Mouse (Mus musculus): ENCODE measurements around the gene Il1rapl2. TPM values are rescaled to one million over a fixed set of nuclear protein-coding genes. Genes with fewer than 3 reads are reported as not detected.
"Not testable (repeated sequence)": the region's sequence is repeated elsewhere in the genome, so short reads cannot be mapped to it uniquely, and the experiment has no call there.

Gene Il1rapl2
- polyA plus RNA-seq, 1 experiment: not detected

GRCm38 (mm10) chrX:138103954-138104353 is 533.5 kb downstream of the Il1rapl2 start:
- TF ChIP-seq CTCF (IDR thresholded peaks at IDR 0.05; ENCODE audit: extremely low read depth, insufficient read depth, insufficient read length, insufficient replicate concordance): no peak
- TF ChIP-seq POLR2A (IDR thresholded peaks at IDR 0.05; ENCODE audit: low read depth, low read length): no peak
- no peaks in the 10 kb centered on the region for H3K36me3 ChIP-seq (ENCODE audit: control insufficient read depth, insufficient read depth, low read length)
- 43% methylated on average over 6 of the region's 6 CpGs for WGBS
- H3K4me3 ChIP-seq (ENCODE audit: extremely low read depth, insufficient read depth, insufficient read length): no peak overlapping the region
- H3K27ac ChIP-seq (ENCODE audit: insufficient read depth, low read length): no peak overlapping the region
- H3K4me1 ChIP-seq (ENCODE audit: control insufficient read depth, insufficient read depth, insufficient read length): no peaks in the 10 kb centered on the region
- DNase-seq (ENCODE audit: low read depth in 1 of 2, low spot score in 2 of 2): no peak
- no peaks in the 10 kb centered on the region for H3K27me3 ChIP-seq (ENCODE audit: control insufficient read depth, insufficient read depth, low read length)

- DNase-seq (ENCODE audit: low read depth in 1 of 2, low spot score in 2 of 2): no peak
- WGBS: 77% methylated on average over 3 of the region's 3 CpGs
- Histone ChIP-seq H3K27ac (ENCODE audit: insufficient read depth, low read length) (no peak overlapping the region), H3K27me3 (ENCODE audit: control insufficient read depth, insufficient read depth, low read length) (no peaks in the 10 kb centered on the region), H3K4me3 (ENCODE audit: extremely low read depth, insufficient read depth, insufficient read length) (no peak overlapping the region), H3K36me3 (ENCODE audit: control insufficient read depth, insufficient read depth, low read length) (no peaks in the 10 kb centered on the region), H3K4me1 (ENCODE audit: control insufficient read depth, insufficient read depth, insufficient read length) (no peaks in the 10 kb centered on the region)
- TF ChIP-seq POLR2A (IDR thresholded peaks at IDR 0.05; ENCODE audit: low read depth, low read length): no peak
- no peak for TF ChIP-seq CTCF (IDR thresholded peaks at IDR 0.05; ENCODE audit: extremely low read depth, insufficient read depth, insufficient read length, insufficient replicate concordance)
Observed at GRCm38 (mm10) chrX:138104668-138105067, 534.3 kb downstream of the Il1rapl2 start.

- Histone ChIP-seq H3K4me1 (ENCODE audit: control insufficient read depth, insufficient read depth, insufficient read length) (no peaks in the 10 kb centered on the region), H3K4me3 (ENCODE audit: extremely low read depth, insufficient read depth, insufficient read length) (no peak overlapping the region), H3K27me3 (ENCODE audit: control insufficient read depth, insufficient read depth, low read length) (no peaks in the 10 kb centered on the region), H3K27ac (ENCODE audit: insufficient read depth, low read length) (no peak overlapping the region), H3K36me3 (ENCODE audit: control insufficient read depth, insufficient read depth, low read length) (no peaks in the 10 kb centered on the region)
- no peak for TF ChIP-seq CTCF (IDR thresholded peaks at IDR 0.05; ENCODE audit: extremely low read depth, insufficient read depth, insufficient read length, insufficient replicate concordance)
- TF ChIP-seq POLR2A (IDR thresholded peaks at IDR 0.05; ENCODE audit: low read depth, low read length): no peak
- whole genome bisulfite sequencing: 14% methylated on average over 3 of the region's 3 CpGs
- DNase-seq (ENCODE audit: low read depth in 1 of 2, low spot score in 2 of 2): no peak
Observed at GRCm38 (mm10) chrX:138170146-138170545, 599.7 kb downstream of the Il1rapl2 start.

- DNase-seq (ENCODE audit: low read depth in 1 of 2, low spot score in 2 of 2): no peak
- Histone ChIP-seq H3K27ac (ENCODE audit: insufficient read depth, low read length) (no peak within 1 kb of the TSS), H3K36me3 (ENCODE audit: control insufficient read depth, insufficient read depth, low read length) (no peaks in the 10 kb centered on the region), H3K27me3 (ENCODE audit: control insufficient read depth, insufficient read depth, low read length) (no peaks in the 10 kb centered on the region), H3K4me1 (ENCODE audit: control insufficient read depth, insufficient read depth, insufficient read length) (no peaks in the 10 kb centered on the region), H3K4me3 (ENCODE audit: extremely low read depth, insufficient read depth, insufficient read length) (no peak within 1 kb of the TSS)
- TF ChIP-seq CTCF (IDR thresholded peaks at IDR 0.05; ENCODE audit: extremely low read depth, insufficient read depth, insufficient read length, insufficient replicate concordance) (no peak), POLR2A (IDR thresholded peaks at IDR 0.05; ENCODE audit: low read depth, low read length) (no peak)
- WGBS: 78% methylated on average over 3 of the region's 3 CpGs
Observed at GRCm38 (mm10) chrX:138209480-138209879, 639.1 kb downstream of the Il1rapl2 start, which contains the start of gene Tex13a. Gene Tex13a (minus strand): TSS chrX:138209580.

- TF ChIP-seq POLR2A (IDR thresholded peaks at IDR 0.05; ENCODE audit: low read depth, low read length) (no peak), CTCF (IDR thresholded peaks at IDR 0.05; ENCODE audit: extremely low read depth, insufficient read depth, insufficient read length, insufficient replicate concordance) (no peak)
- H3K4me3 ChIP-seq (ENCODE audit: extremely low read depth, insufficient read depth, insufficient read length): no peak overlapping the region
- H3K36me3 ChIP-seq (ENCODE audit: control insufficient read depth, insufficient read depth, low read length): no peaks in the 10 kb centered on the region
- DNase-seq (ENCODE audit: low read depth in 1 of 2, low spot score in 2 of 2): no peak
- WGBS: 67% methylated on average over 4 of the region's 4 CpGs
- H3K4me1 ChIP-seq (ENCODE audit: control insufficient read depth, insufficient read depth, insufficient read length): no peaks in the 10 kb centered on the region
- H3K27me3 ChIP-seq (ENCODE audit: control insufficient read depth, insufficient read depth, low read length): no peaks in the 10 kb centered on the region
- H3K27ac ChIP-seq (ENCODE audit: insufficient read depth, low read length): no peak overlapping the region
Observed at GRCm38 (mm10) chrX:138234626-138235025, 664.2 kb downstream of the Il1rapl2 start.

GRCm38 (mm10) chrX:138348736-138349135 is 778.3 kb downstream of the Il1rapl2 start:
- 66% methylated on average over 1 of the region's 1 CpGs for WGBS
- not testable (repeated sequence) for H3K27ac ChIP-seq (ENCODE audit: insufficient read depth, low read length); H3K4me3 ChIP-seq (ENCODE audit: extremely low read depth, insufficient read depth, insufficient read length); DNase-seq (ENCODE audit: low read depth in 1 of 2, low spot score in 2 of 2); H3K4me1 ChIP-seq (ENCODE audit: control insufficient read depth, insufficient read depth, insufficient read length); H3K27me3 ChIP-seq (ENCODE audit: control insufficient read depth, insufficient read depth, low read length); H3K36me3 ChIP-seq (ENCODE audit: control insufficient read depth, insufficient read depth, low read length)

GRCm38 (mm10) chrX:138433794-138434193 is 863.4 kb downstream of the Il1rapl2 start:
- Histone ChIP-seq H3K36me3 (ENCODE audit: control insufficient read depth, insufficient read depth, low read length) (no peaks in the 10 kb centered on the region), H3K27ac (ENCODE audit: insufficient read depth, low read length) (no peak overlapping the region), H3K27me3 (ENCODE audit: control insufficient read depth, insufficient read depth, low read length) (no peaks in the 10 kb centered on the region), H3K4me1 (ENCODE audit: control insufficient read depth, insufficient read depth, insufficient read length) (no peaks in the 10 kb centered on the region), H3K4me3 (ENCODE audit: extremely low read depth, insufficient read depth, insufficient read length) (no peak overlapping the region)
- 69% methylated on average over 2 of the region's 2 CpGs for WGBS
- no peak for TF ChIP-seq POLR2A (IDR thresholded peaks at IDR 0.05; ENCODE audit: low read depth, low read length)
- TF ChIP-seq CTCF (IDR thresholded peaks at IDR 0.05; ENCODE audit: extremely low read depth, insufficient read depth, insufficient read length, insufficient replicate concordance): no peak
- DNase-seq (ENCODE audit: low read depth in 1 of 2, low spot score in 2 of 2): no peak
